Mouse (Mus musculus): ENCODE data around the gene Gfi1b. TPM values are rescaled to one million over a fixed set of nuclear protein-coding genes. Genes with fewer than 3 reads are reported as not detected.
A peak's percentile ranks its signal among the peaks of the same experiment; 100 is the strongest.

The Gfi1b gene
- polyA plus RNA-seq, 1 experiment, result 0.76 TPM

- no peak for TF ChIP-seq POLR2A (IDR thresholded peaks at IDR 0.05; ENCODE audit: insufficient read depth, low read length)
- no peak for TF ChIP-seq CTCF (IDR thresholded peaks at IDR 0.05; ENCODE audit: low read depth, low read length)
- TF ChIP-seq EP300 (IDR thresholded peaks at IDR 0.05; ENCODE audit: insufficient read depth, low read depth, low read length), result no peak
- Histone ChIP-seq H3K9me3 (replicated peaks; ENCODE audit: control insufficient read depth, insufficient read depth, low read length, poor library complexity, severe bottlenecking) (no peaks in the 10 kb centered on the region), H3K27ac (ENCODE audit: insufficient read depth, low read length) (no peak overlapping the region), H3K4me3 (ENCODE audit: low read depth, low read length) (no peak overlapping the region), H3K36me3 (ENCODE audit: control insufficient read depth, insufficient read depth, low read length, poor library complexity, severe bottlenecking) (no peaks in the 10 kb centered on the region), H3K9ac (ENCODE audit: low read depth, poor library complexity, severe bottlenecking) (no peak overlapping the region), H3K27me3 (ENCODE audit: control insufficient read depth, insufficient read depth, low read length, poor library complexity, severe bottlenecking) (no peaks in the 10 kb centered on the region), H3K4me1 (ENCODE audit: control insufficient read depth, insufficient read depth, low read length) (peaks cover 8% of the 10 kb centered on the region)
These were observed 8.2 kb downstream of the Gfi1b start for GRCm38 (mm10) chr2:28613599-28613998.

- no peaks in the 10 kb centered on the region for H3K36me3 ChIP-seq (ENCODE audit: control insufficient read depth, insufficient read depth, low read length, poor library complexity, severe bottlenecking)
- H3K9ac ChIP-seq (ENCODE audit: low read depth, poor library complexity, severe bottlenecking), result peak overlapping the region; percentile 12; the same call in 1 of the 2 replicates
- TF ChIP-seq EP300 (IDR thresholded peaks at IDR 0.05; ENCODE audit: insufficient read depth, low read depth, low read length), result no peak
- TF ChIP-seq CTCF (IDR thresholded peaks at IDR 0.05; ENCODE audit: low read depth, low read length), result no peak
- TF ChIP-seq POLR2A (IDR thresholded peaks at IDR 0.05; ENCODE audit: insufficient read depth, low read length), result peak; percentile 52
- H3K27ac ChIP-seq (ENCODE audit: insufficient read depth, low read length), result no peak overlapping the region
- no peaks in the 10 kb centered on the region for H3K27me3 ChIP-seq (ENCODE audit: control insufficient read depth, insufficient read depth, low read length, poor library complexity, severe bottlenecking)
- H3K4me1 ChIP-seq (ENCODE audit: control insufficient read depth, insufficient read depth, low read length), result peaks cover 12% of the 10 kb centered on the region
- peak overlapping the region; percentile 68 for H3K4me3 ChIP-seq (ENCODE audit: low read depth, low read length)
- H3K9me3 ChIP-seq (replicated peaks; ENCODE audit: control insufficient read depth, insufficient read depth, low read length, poor library complexity, severe bottlenecking), result no peaks in the 10 kb centered on the region
These were observed 9.2 kb downstream of the Gfi1b start for GRCm38 (mm10) chr2:28612436-28613063.

- no peak for TF ChIP-seq CTCF (IDR thresholded peaks at IDR 0.05; ENCODE audit: low read depth, low read length)
- no peak for TF ChIP-seq EP300 (IDR thresholded peaks at IDR 0.05; ENCODE audit: insufficient read depth, low read depth, low read length)
- no peak for TF ChIP-seq POLR2A (IDR thresholded peaks at IDR 0.05; ENCODE audit: insufficient read depth, low read length)
- H3K9me3 ChIP-seq (replicated peaks; ENCODE audit: control insufficient read depth, insufficient read depth, low read length, poor library complexity, severe bottlenecking), result no peaks in the 10 kb centered on the region
- H3K27me3 ChIP-seq (ENCODE audit: control insufficient read depth, insufficient read depth, low read length, poor library complexity, severe bottlenecking), result no peaks in the 10 kb centered on the region
- no peaks in the 10 kb centered on the region for H3K36me3 ChIP-seq (ENCODE audit: control insufficient read depth, insufficient read depth, low read length, poor library complexity, severe bottlenecking)
- H3K4me3 ChIP-seq (ENCODE audit: low read depth, low read length), result no peak overlapping the region
- peaks cover 15% of the 10 kb centered on the region for H3K4me1 ChIP-seq (ENCODE audit: control insufficient read depth, insufficient read depth, low read length)
- no peak overlapping the region for H3K9ac ChIP-seq (ENCODE audit: low read depth, poor library complexity, severe bottlenecking)
- no peak overlapping the region for H3K27ac ChIP-seq (ENCODE audit: insufficient read depth, low read length)
These were observed 10.4 kb downstream of the Gfi1b start for GRCm38 (mm10) chr2:28611407-28611787.

GRCm38 (mm10) chr2:28610716-28611406 lies 10.9 kb downstream of the Gfi1b start:
- Histone ChIP-seq H3K9me3 (replicated peaks; ENCODE audit: control insufficient read depth, insufficient read depth, low read length, poor library complexity, severe bottlenecking) (no peaks in the 10 kb centered on the region), H3K9ac (ENCODE audit: low read depth, poor library complexity, severe bottlenecking) (no peak overlapping the region), H3K4me3 (ENCODE audit: low read depth, low read length) (no peak overlapping the region), H3K36me3 (ENCODE audit: control insufficient read depth, insufficient read depth, low read length, poor library complexity, severe bottlenecking) (no peaks in the 10 kb centered on the region), H3K27ac (ENCODE audit: insufficient read depth, low read length) (no peak overlapping the region), H3K4me1 (ENCODE audit: control insufficient read depth, insufficient read depth, low read length) (peaks cover 19% of the 10 kb centered on the region), H3K27me3 (ENCODE audit: control insufficient read depth, insufficient read depth, low read length, poor library complexity, severe bottlenecking) (no peaks in the 10 kb centered on the region)
- TF ChIP-seq EP300 (IDR thresholded peaks at IDR 0.05; ENCODE audit: insufficient read depth, low read depth, low read length) (no peak), CTCF (IDR thresholded peaks at IDR 0.05; ENCODE audit: low read depth, low read length) (no peak), POLR2A (IDR thresholded peaks at IDR 0.05; ENCODE audit: insufficient read depth, low read length) (no peak)

GRCm38 (mm10) chr2:28609851-28610250 lies 11.9 kb downstream of the Gfi1b start:
- no peak overlapping the region for H3K27ac ChIP-seq (ENCODE audit: insufficient read depth, low read length)
- TF ChIP-seq EP300 (IDR thresholded peaks at IDR 0.05; ENCODE audit: insufficient read depth, low read depth, low read length) (no peak), POLR2A (IDR thresholded peaks at IDR 0.05; ENCODE audit: insufficient read depth, low read length) (no peak), CTCF (IDR thresholded peaks at IDR 0.05; ENCODE audit: low read depth, low read length) (no peak)
- no peaks in the 10 kb centered on the region for H3K27me3 ChIP-seq (ENCODE audit: control insufficient read depth, insufficient read depth, low read length, poor library complexity, severe bottlenecking)
- H3K4me1 ChIP-seq (ENCODE audit: control insufficient read depth, insufficient read depth, low read length), result peaks cover 20% of the 10 kb centered on the region
- no peak overlapping the region for H3K4me3 ChIP-seq (ENCODE audit: low read depth, low read length)
- no peak overlapping the region for H3K9ac ChIP-seq (ENCODE audit: low read depth, poor library complexity, severe bottlenecking)
- no peaks in the 10 kb centered on the region for H3K9me3 ChIP-seq (replicated peaks; ENCODE audit: control insufficient read depth, insufficient read depth, low read length, poor library complexity, severe bottlenecking)
- no peaks in the 10 kb centered on the region for H3K36me3 ChIP-seq (ENCODE audit: control insufficient read depth, insufficient read depth, low read length, poor library complexity, severe bottlenecking)

Data from ES-Bruce4 (cell line).